Mouse (Mus musculus) spleen, adult 2 months (tissue): ENCODE data around the gene Gm16253. TPM values are rescaled to one million over a fixed set of nuclear protein-coding genes. Genes with fewer than 3 reads are reported as not detected.
A peak's percentile ranks its signal among the peaks of the same experiment; 100 is the strongest.
"Not testable (repeated sequence)": the region's sequence is repeated elsewhere in the genome, so short reads cannot be mapped to it uniquely, and the experiment has no call there.

Experiments
- DNase-seq, 2 experiments: peaks; one replicate each; pipeline versions ENCODE4 v3.0.0 to v3.0.0-alpha.2; 2012 to 2021; ENCODE audit warnings: low spot score in 2 of 2, low read depth in 1 of 2
- H3K27ac ChIP-seq: fragments of 200-500 bp; 2 replicates; pipeline ENCODE4 v1.5.1; 2012; ENCODE audit warnings: low read length, inconsistent platforms; ENCODE audit not compliant: insufficient read depth
- H3K27me3 ChIP-seq: fragments of 200-500 bp; 2 replicates; pipeline ENCODE4 v1.6.1; 2012; ENCODE audit warnings: mild to moderate bottlenecking, moderate library complexity, low read length, inconsistent platforms; ENCODE audit not compliant: control insufficient read depth, insufficient read depth
- H3K36me3 ChIP-seq: fragments of 200-500 bp; 2 replicates; pipeline ENCODE4 v1.6.1; 2012; ENCODE audit warnings: mild to moderate bottlenecking, low read length, inconsistent platforms; ENCODE audit not compliant: control insufficient read depth, insufficient read depth
- H3K4me1 ChIP-seq: fragments of 200-500 bp; 2 replicates; pipeline ENCODE4 v1.6.1; 2011; ENCODE audit warnings: inconsistent platforms; ENCODE audit not compliant: control insufficient read depth, insufficient read depth, insufficient read length
- H3K4me3 ChIP-seq: fragments of 200-500 bp; 2 replicates; pipeline ENCODE4 v1.5.1; 2011; ENCODE audit warnings: mild to moderate bottlenecking, inconsistent platforms; ENCODE audit not compliant: insufficient read depth, insufficient read length; ENCODE audit errors: extremely low read depth
- CTCF ChIP-seq: fragments of 200-500 bp; IDR thresholded peaks from 2 replicates; pipeline ENCODE4 v1.5.1; 2011; ENCODE audit warnings: mild to moderate bottlenecking, inconsistent platforms; ENCODE audit not compliant: insufficient read depth, insufficient read length, insufficient replicate concordance; ENCODE audit errors: extremely low read depth
- POLR2A ChIP-seq: fragments of 200-500 bp; IDR thresholded peaks from 2 replicates; pipeline ENCODE4 v1.6.1; 2011; ENCODE audit warnings: low read depth, low read length, inconsistent platforms
- WGBS: fragments of 180-500 bp; shearing (Covaris S2); methylation state at CpG from one replicate; pipeline ENCODE4 v1.1.7; 2018; 5-methylcytosine and 5-hydroxymethylcytosine counted together
- polyA plus RNA-seq: library from polyadenylated mRNA; depleted of rRNA; stranded (reverse); fragments of >200 nt; gene quantifications from 2 replicates; pipeline ENCODE4 v1.2.3, GENCODE M21; 2012; rRNA removed

Gm16253 gene
- polyA plus RNA-seq, 1 experiment = 0.18 TPM

- Histone ChIP-seq H3K4me3 (no peak overlapping the region), H3K27me3 (peaks cover 15% of the 10 kb centered on the region), H3K36me3 (no peaks in the 10 kb centered on the region), H3K27ac (no peak overlapping the region), H3K4me1 (peaks cover 6% of the 10 kb centered on the region)
- no peak for TF ChIP-seq POLR2A
- no peak for TF ChIP-seq CTCF
- DNase-seq = no peak
- WGBS = 70% methylated on average over 5 of the region's 5 CpGs
Measured at GRCm38 (mm10) chr3:96602704-96603084, 25.9 kb downstream of the Gm16253 start.

DNA sequence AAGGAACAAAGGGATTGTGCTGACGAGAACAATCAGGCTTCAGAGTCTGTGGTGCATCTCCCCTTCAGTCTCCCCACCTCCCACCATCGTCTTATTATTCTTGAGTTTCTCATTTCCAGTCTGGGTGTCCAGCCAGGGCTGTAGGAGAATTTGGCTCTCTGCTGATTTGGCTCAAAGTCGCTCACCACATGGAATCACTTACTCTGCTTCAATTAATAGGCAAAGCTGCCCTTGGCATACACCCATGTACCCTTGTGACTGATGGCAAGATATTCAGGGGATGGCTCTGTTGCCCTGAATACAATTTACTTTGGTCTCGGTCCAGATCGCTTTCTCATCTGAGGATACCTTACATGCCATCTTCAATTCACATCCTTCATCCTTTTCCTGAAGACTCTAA is 26.5 kb downstream of the Gm16253 start:
- no peak overlapping the region for H3K4me3 ChIP-seq
- DNase-seq = no peak
- TF ChIP-seq CTCF = no peak
- H3K27me3 ChIP-seq = peaks cover 9% of the 10 kb centered on the region
- no peaks in the 10 kb centered on the region; the same call in 1 of the 2 replicates for H3K4me1 ChIP-seq
- whole genome bisulfite sequencing = 88% methylated on average over 5 of the region's 5 CpGs
- no peaks in the 10 kb centered on the region for H3K36me3 ChIP-seq
- H3K27ac ChIP-seq = no peak overlapping the region

- 89% methylated on average over 4 of the region's 4 CpGs for WGBS
Measured at GRCm38 (mm10) chr3:96606007-96606406, 29.2 kb downstream of the Gm16253 start.

DNA sequence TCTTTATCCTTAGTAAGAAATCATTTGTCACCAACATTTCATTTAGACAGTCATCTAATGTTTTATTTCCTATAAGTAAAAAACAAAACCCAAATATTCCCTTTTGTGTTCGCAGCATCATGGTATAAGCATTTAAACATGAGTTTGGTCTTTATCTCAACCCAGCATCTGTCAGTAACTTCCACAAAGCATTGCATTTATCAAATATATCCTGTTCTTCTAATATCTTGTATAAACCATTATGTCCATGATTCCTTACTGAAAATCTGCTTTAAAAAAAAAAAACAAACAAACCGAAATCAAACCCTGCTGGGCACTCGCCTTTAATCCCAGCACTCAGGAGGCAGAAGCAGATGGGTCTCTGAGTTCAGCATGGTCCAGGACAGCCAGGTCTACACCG is 29.8 kb downstream of the Gm16253 start:
- Histone ChIP-seq H3K4me3 (no peak overlapping the region), H3K27ac (no peak overlapping the region), H3K36me3 (no peaks in the 10 kb centered on the region), H3K27me3 (no peaks in the 10 kb centered on the region), H3K4me1 (no peaks in the 10 kb centered on the region)
- no peak for DNase-seq
- WGBS = 91% methylated on average over 4 of the region's 4 CpGs
- no peak for TF ChIP-seq CTCF
- TF ChIP-seq POLR2A = no peak

More at GRCm38 (mm10) chr3:96606007-96606406, 29.2 kb downstream of the Gm16253 start:
- not testable (repeated sequence) for DNase-seq, H3K36me3 ChIP-seq, H3K27ac ChIP-seq, H3K27me3 ChIP-seq, H3K4me1 ChIP-seq, H3K4me3 ChIP-seq

DNA sequence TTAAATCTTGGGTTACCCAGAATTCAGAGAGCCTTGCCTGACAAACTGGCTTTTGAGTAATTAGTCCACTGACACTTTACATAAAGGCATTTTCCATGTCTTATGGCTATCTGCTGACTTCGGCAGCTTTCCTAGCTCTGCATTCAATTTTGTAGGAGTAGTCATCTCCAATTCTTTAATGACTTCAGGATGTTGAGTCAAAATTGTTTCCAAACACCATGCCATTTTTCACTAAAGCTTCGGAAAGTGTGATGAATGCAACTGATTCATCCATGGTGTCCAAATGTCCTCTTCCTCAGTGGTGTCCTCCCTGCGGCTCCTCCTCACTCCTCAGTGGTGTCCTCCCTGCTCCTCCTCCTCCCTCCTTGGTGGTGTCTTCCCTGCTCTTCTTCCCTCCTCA is 41.2 kb downstream of the Gm16253 start:
- H3K27ac ChIP-seq = no peak overlapping the region
- 95% methylated on average over 3 of the region's 3 CpGs for WGBS
- H3K27me3 ChIP-seq = no peaks in the 10 kb centered on the region
- no peak overlapping the region for H3K4me3 ChIP-seq
- no peak for DNase-seq
- TF ChIP-seq POLR2A = no peak
- no peak for TF ChIP-seq CTCF
- no peaks in the 10 kb centered on the region; the same call in 1 of the 2 replicates for H3K36me3 ChIP-seq
- no peaks in the 10 kb centered on the region for H3K4me1 ChIP-seq

DNA sequence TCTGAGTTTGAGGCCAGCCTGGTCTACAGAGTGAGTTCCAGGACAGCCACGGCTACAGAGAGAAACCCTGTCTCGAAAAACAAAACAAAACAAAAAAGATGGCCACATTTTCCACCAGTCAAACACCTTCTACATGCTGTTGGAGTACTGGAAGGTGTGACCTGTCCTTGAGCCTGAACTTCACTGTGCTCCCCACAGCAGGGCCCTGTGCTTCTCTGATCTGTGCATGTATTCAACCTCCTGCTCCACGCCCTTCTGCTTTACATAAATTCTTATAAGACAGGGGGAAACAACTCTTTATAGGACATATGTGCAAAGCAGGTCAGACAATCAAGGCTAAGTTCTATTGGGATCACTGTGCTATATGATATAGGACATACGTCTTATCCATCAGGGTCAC is 46.4 kb downstream of the Gm16253 start:
- no peaks in the 10 kb centered on the region for H3K27me3 ChIP-seq
- no peak overlapping the region for H3K4me3 ChIP-seq
- TF ChIP-seq CTCF (no peak), POLR2A (no peak)
- no peak for DNase-seq
- H3K36me3 ChIP-seq = peaks cover 1% of the 10 kb centered on the region
- no peak overlapping the region for H3K27ac ChIP-seq
- 95% methylated on average over 4 of the region's 4 CpGs for WGBS
- H3K4me1 ChIP-seq = no peaks in the 10 kb centered on the region

DNA sequence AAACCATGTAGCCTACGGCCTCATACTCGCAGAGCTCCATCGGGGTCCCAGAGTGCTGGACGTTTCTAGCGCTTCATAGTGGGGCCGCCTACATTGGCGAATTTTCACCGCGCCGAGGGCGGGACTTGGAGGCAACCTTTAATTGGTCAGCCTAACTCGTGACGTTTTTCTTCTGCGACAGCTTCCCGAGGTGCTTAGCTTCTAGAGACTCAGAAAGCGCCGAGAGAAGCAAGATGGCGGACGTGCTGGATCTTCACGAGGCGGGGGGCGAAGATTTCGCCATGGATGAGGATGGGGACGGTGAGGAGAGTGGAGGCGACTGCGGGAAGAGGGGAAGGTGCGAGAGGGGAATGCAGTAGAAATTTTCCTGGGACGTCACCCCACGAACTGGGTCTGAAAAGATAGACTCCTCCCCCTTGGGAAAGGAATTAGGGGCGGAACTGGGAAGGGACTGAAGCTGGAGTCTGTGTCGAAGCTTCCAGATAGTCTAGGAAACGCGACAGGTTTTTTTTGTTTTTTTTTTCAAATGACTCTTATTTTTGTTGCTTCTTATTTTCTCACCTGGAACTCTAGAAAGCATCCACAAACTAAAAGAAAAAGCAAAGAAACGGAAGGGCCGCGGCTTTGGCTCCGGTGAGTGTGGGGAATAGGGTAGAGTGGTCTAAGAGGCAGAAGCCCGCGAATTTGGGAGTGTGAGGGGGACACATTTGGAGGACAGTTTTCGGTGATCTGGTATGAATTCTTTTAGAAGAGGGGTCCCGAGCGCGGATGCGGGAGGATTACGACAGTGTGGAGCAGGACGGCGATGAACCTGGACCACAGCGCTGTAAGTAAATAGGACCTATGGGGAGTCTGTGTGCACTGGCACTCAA is 53.2 kb downstream of the Gm16253 start, which contains the start of gene Rbm8a:
Gene Rbm8a, plus strand, starts transcription at position 205 of the 872 bp plus-strand sequence.
- WGBS = 1% methylated on average over 48 of the region's 48 CpGs
- peak; percentile 93 to 96 for DNase-seq
- peak within 1 kb of the TSS; percentile 100 for H3K4me3 ChIP-seq
- H3K4me1 ChIP-seq = peaks cover 2% of the 10 kb centered on the region; the same call in 1 of the 2 replicates
- no peaks in the 10 kb centered on the region for H3K27me3 ChIP-seq
- peak within 1 kb of the TSS; percentile 81 for H3K27ac ChIP-seq
- peaks cover 3% of the 10 kb centered on the region; the same call in 1 of the 2 replicates for H3K36me3 ChIP-seq
- no peak for TF ChIP-seq CTCF
- TF ChIP-seq POLR2A = peak; percentile 51

Other genes with a start within 250 kb of the Gm16253 start
- not detected in 2 replicates for gene BC107364, start 124.7 kb upstream of the Gm16253 start, polyA plus RNA-seq
- gene Hfe2, start 51.8 kb upstream of the Gm16253 start, polyA plus RNA-seq = 0.18 and 0.32 TPM in 2 replicates
- 423 and 439 TPM in 2 replicates for gene Txnip, start 19.0 kb upstream of the Gm16253 start, polyA plus RNA-seq
- gene Polr3gl, start 17.2 kb downstream of the Gm16253 start, polyA plus RNA-seq = 9.2 and 10.7 TPM in 2 replicates
- gene Ankrd34a, start 19.7 kb downstream of the Gm16253 start, polyA plus RNA-seq = 0.14 and 0.15 TPM in 2 replicates
- gene Lix1l, start 24.2 kb downstream of the Gm16253 start, polyA plus RNA-seq = 5.8 and 5.9 TPM in 2 replicates
- gene Rbm8a, start 52.9 kb downstream of the Gm16253 start, polyA plus RNA-seq = 2.6 and 3.1 TPM in 2 replicates
- 17.5 and 21.0 TPM in 2 replicates for gene Pex11b, start 58.4 kb downstream of the Gm16253 start, polyA plus RNA-seq
- 0.06 and 0.25 TPM in 2 replicates for gene Gm42957, start 58.5 kb downstream of the Gm16253 start, polyA plus RNA-seq
- 1.1 and 1.3 TPM in 2 replicates for gene Itga10, start 68.6 kb downstream of the Gm16253 start, polyA plus RNA-seq
- gene Ankrd35, start 93.1 kb downstream of the Gm16253 start, polyA plus RNA-seq = 0.74 and 0.97 TPM in 2 replicates
- 30.9 and 31.0 TPM in 2 replicates for gene Pias3, start 119.4 kb downstream of the Gm16253 start, polyA plus RNA-seq
- 4.5 and 4.8 TPM in 2 replicates for gene Nudt17, start 131.6 kb downstream of the Gm16253 start, polyA plus RNA-seq
- gene Polr3c, start 150.6 kb downstream of the Gm16253 start, polyA plus RNA-seq = 24.8 and 26.8 TPM in 2 replicates
- gene Rnf115, start 150.7 kb downstream of the Gm16253 start, polyA plus RNA-seq = 11.3 and 15.1 TPM in 2 replicates